Mouse (Mus musculus) embryonic facial prominence, embryonic 15.5 days (tissue): ENCODE data around the gene Ephx1. TPM values are rescaled to one million over a fixed set of nuclear protein-coding genes. Genes with fewer than 3 reads are reported as not detected.

Source experiments
- ATAC-seq: fragments of 200-750 bp; cut with Nextera tagmentation; 2 replicates; pipeline ENCODE4 v1.8.0; 2017; ENCODE audit warnings: low read depth, moderate TSS enrichment; ENCODE audit not compliant: insufficient number of reproducible peaks, low FRiP score, low TSS enrichment
- H3K27ac ChIP-seq: fragments of 300-500 bp; sonication (generic); replicated peaks from 2 replicates; pipeline ENCODE4 v1.5.1; 2015; ENCODE audit warnings: mild to moderate bottlenecking, inconsistent platforms
- H3K27me3 ChIP-seq: fragments of 300-500 bp; sonication (generic); 2 replicates; pipeline ENCODE4 v1.6.1; 2015; ENCODE audit warnings: inconsistent platforms
- H3K36me3 ChIP-seq: fragments of 300-500 bp; sonication (generic); 2 replicates; pipeline ENCODE4 v1.6.1; 2015; ENCODE audit warnings: mild to moderate bottlenecking, inconsistent platforms
- H3K4me1 ChIP-seq: fragments of 300-500 bp; sonication (generic); 2 replicates; pipeline ENCODE4 v1.6.1; 2015; ENCODE audit warnings: inconsistent platforms
- H3K4me2 ChIP-seq: fragments of 300-500 bp; sonication (generic); replicated peaks from 2 replicates; pipeline ENCODE4 v1.6.1; 2015; ENCODE audit warnings: mild to moderate bottlenecking, inconsistent platforms
- H3K4me3 ChIP-seq: fragments of 300-500 bp; sonication (generic); replicated peaks from 2 replicates; pipeline ENCODE4 v1.5.1; 2015; ENCODE audit warnings: mild to moderate bottlenecking, inconsistent platforms
- H3K9ac ChIP-seq: fragments of 300-500 bp; sonication (generic); 2 replicates; pipeline ENCODE4 v1.6.1; 2015; ENCODE audit warnings: inconsistent platforms
- H3K9me3 ChIP-seq: fragments of 300-500 bp; sonication (generic); replicated peaks from 2 replicates; pipeline ENCODE4 v1.6.1; 2016; ENCODE audit warnings: inconsistent platforms
- WGBS: fragments of 180-500 bp; shearing (Covaris S2); methylation state at CpG from one replicate; pipeline ENCODE4 v1.1.7; 2015; 5-methylcytosine and 5-hydroxymethylcytosine counted together
- polyA plus RNA-seq: library from polyadenylated mRNA; unstranded; fragments of >200 nt; fragmentation: Nextera tagmentation; extraction: Ambion mirVana; gene quantifications from 2 replicates; pipeline ENCODE4 v1.2.1, GENCODE M21; 2015

The Ephx1 gene
- polyA plus RNA-seq, 1 experiment from 2014 or later: 17.7 TPM

DNA sequence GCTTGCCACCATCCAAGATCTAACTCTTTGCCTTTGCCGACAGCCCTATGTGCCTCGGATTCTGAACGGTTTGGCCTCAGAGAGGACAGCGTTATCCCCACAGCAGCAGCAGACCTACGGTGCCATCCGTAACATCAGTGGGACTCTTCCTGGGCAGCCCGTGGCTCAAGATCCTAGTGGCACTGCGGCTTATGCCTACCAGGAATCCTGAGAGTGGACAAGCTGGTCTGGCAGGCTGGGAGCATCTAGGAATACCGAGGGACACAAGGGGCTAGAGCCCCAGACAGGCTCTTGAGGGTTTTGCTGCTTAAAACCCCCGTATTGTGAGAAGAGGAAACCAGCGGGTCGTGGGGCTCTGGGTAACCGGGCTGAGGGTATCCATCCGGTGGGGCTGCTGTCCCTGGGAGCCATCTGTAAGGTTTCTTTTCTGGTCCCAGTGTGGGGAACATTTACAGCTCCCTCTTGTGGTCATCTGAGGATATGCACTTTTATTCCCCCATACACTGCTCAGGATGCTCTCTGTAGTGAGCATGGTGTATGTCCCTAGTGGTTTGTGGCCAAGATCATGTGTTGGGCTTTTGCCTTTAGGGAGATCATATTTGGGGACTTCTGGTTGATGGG, 46.5 kb downstream of the Ephx1 start:
- WGBS: 54% methylated on average over 14 of the region's 14 CpGs
- Histone ChIP-seq H3K9ac (no peak overlapping the region), H3K27ac (no peak overlapping the region), H3K4me3 (no peak overlapping the region), H3K4me2 (no peak overlapping the region), H3K36me3 (peaks cover 34% of the 10 kb centered on the region), H3K4me1 (no peaks in the 10 kb centered on the region), H3K27me3 (no peaks in the 10 kb centered on the region), H3K9me3 (no peaks in the 10 kb centered on the region)
- ATAC-seq: 0 out of 2 replicates have a peak, but pooled peaks have one; percentile 48

GRCm38 (mm10) chr1:180972941-180973340, 47.8 kb downstream of the Ephx1 start:
- no peak for ATAC-seq
- no peak overlapping the region for H3K4me2 ChIP-seq
- no peaks in the 10 kb centered on the region for H3K4me1 ChIP-seq
- H3K27ac ChIP-seq: no peak overlapping the region
- peaks cover 42% of the 10 kb centered on the region for H3K36me3 ChIP-seq
- H3K27me3 ChIP-seq: no peaks in the 10 kb centered on the region
- H3K4me3 ChIP-seq: no peak overlapping the region
- no peak overlapping the region for H3K9ac ChIP-seq
- WGBS: 80% methylated on average over 10 of the region's 11 CpGs
- H3K9me3 ChIP-seq: no peaks in the 10 kb centered on the region

GRCm38 (mm10) chr1:180967261-180967660, 53.4 kb downstream of the Ephx1 start:
- H3K4me1 ChIP-seq: peaks cover 6% of the 10 kb centered on the region
- 77% methylated on average over 7 of the region's 7 CpGs for WGBS
- peaks cover 75% of the 10 kb centered on the region for H3K36me3 ChIP-seq
- no peak overlapping the region for H3K4me3 ChIP-seq
- H3K4me2 ChIP-seq: no peak overlapping the region
- H3K27ac ChIP-seq: no peak overlapping the region
- ATAC-seq: no peak
- H3K9me3 ChIP-seq: no peaks in the 10 kb centered on the region
- H3K9ac ChIP-seq: no peak overlapping the region
- H3K27me3 ChIP-seq: no peaks in the 10 kb centered on the region

- 32% methylated on average over 3 of the region's 3 CpGs for WGBS
- peak overlapping the region; percentile 39 for H3K27ac ChIP-seq
- no peaks in the 10 kb centered on the region for H3K27me3 ChIP-seq
- H3K36me3 ChIP-seq: peaks cover 76% of the 10 kb centered on the region
- H3K9me3 ChIP-seq: no peaks in the 10 kb centered on the region
- peaks cover 6% of the 10 kb centered on the region for H3K4me1 ChIP-seq
- no peak overlapping the region for H3K4me3 ChIP-seq
- H3K4me2 ChIP-seq: no peak overlapping the region
- no peak overlapping the region for H3K9ac ChIP-seq
- ATAC-seq: 0 out of 2 replicates have a peak, but pooled peaks have one; percentile 44
Observed at GRCm38 (mm10) chr1:180966542-180966941, 54.2 kb downstream of the Ephx1 start.

- Histone ChIP-seq H3K27me3 (no peaks in the 10 kb centered on the region), H3K9ac (no peak overlapping the region), H3K4me2 (no peak overlapping the region), H3K4me1 (peaks cover 6% of the 10 kb centered on the region), H3K4me3 (no peak overlapping the region), H3K36me3 (peaks cover 76% of the 10 kb centered on the region), H3K27ac (no peak overlapping the region), H3K9me3 (no peaks in the 10 kb centered on the region)
- no peak for ATAC-seq
- WGBS: 83% methylated on average over 3 of the region's 3 CpGs
Observed at GRCm38 (mm10) chr1:180965786-180966185, 54.9 kb downstream of the Ephx1 start.

DNA sequence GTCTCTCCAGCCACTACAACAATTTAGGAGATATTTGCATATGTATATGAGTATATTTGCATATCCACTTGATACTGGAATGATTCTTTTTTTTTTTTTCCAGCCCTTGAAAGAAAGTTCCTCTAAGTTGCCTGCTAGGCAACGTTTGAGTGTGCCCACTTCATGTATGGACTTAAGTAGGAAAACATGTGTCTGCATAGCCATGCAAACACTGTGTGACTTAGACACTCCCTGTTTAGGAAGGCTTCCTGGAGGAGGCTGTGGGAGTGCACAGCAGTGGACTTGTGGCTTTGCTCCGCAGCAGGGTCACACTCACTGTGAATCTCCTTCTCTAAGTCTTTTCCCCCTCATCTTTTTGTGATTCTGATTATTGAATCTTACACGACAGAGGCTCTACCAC, 61.9 kb downstream of the Ephx1 start:
- no peak for ATAC-seq
- H3K4me1 ChIP-seq: peaks cover 7% of the 10 kb centered on the region; the same call in 1 of the 2 replicates
- H3K4me3 ChIP-seq: no peak overlapping the region
- no peak overlapping the region for H3K9ac ChIP-seq
- no peaks in the 10 kb centered on the region for H3K9me3 ChIP-seq
- H3K27me3 ChIP-seq: no peaks in the 10 kb centered on the region
- 58% methylated on average over 3 of the region's 3 CpGs for WGBS
- no peak overlapping the region for H3K27ac ChIP-seq
- peaks cover 78% of the 10 kb centered on the region for H3K36me3 ChIP-seq
- H3K4me2 ChIP-seq: no peak overlapping the region

DNA sequence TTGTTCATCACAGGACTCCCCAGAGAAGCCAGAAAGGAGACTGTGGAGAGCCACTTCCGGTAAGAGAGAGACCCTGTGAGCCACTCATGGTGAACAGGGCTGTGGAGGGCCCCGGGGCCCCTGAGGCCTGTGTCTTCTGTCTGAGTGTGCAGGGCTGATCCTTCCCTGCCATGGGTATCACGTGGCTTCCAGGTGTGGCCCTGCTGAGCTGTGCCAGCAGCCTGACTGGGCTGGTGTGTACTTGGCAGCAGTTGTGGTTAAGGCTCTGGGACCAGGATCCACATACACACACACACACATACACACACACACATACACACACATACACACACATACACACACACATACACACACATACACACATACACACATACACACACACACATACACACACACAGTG, 62.7 kb downstream of the Ephx1 start:
- Histone ChIP-seq H3K4me1 (peaks cover 8% of the 10 kb centered on the region; the same call in 1 of the 2 replicates), H3K4me3 (no peak overlapping the region), H3K4me2 (no peak overlapping the region), H3K27me3 (no peaks in the 10 kb centered on the region), H3K36me3 (peaks cover 72% of the 10 kb centered on the region), H3K27ac (no peak overlapping the region), H3K9ac (no peak overlapping the region), H3K9me3 (no peaks in the 10 kb centered on the region)
- 82% methylated on average over 3 of the region's 3 CpGs for WGBS
- no peak for ATAC-seq

DNA sequence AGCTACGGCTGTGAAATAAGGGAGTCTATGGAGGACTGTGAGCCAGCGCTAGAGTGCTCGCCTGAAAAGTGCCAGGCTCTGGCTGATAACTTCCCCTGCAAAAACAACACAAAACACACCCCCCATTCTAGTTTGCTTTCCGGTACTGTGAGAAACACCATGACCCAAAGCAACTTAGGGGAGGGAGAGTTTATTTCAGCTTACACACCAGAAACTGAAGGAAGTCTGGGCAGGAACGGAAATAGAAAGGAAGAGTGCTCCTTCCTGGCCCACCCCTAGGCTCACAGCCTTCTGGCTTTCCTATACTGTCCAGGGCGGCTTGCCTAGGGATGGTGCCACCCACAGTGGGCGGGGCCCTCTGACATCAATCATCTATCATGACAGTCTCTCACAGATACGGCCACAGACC, 63.7 kb downstream of the Ephx1 start:
- Histone ChIP-seq H3K36me3 (peaks cover 71% of the 10 kb centered on the region), H3K9me3 (no peaks in the 10 kb centered on the region), H3K4me3 (no peak overlapping the region), H3K4me1 (peaks cover 8% of the 10 kb centered on the region; the same call in 1 of the 2 replicates), H3K9ac (no peak overlapping the region), H3K27me3 (no peaks in the 10 kb centered on the region), H3K27ac (no peak overlapping the region), H3K4me2 (no peak overlapping the region)
- WGBS: 82% methylated on average over 8 of the region's 8 CpGs
- ATAC-seq: no peak

DNA sequence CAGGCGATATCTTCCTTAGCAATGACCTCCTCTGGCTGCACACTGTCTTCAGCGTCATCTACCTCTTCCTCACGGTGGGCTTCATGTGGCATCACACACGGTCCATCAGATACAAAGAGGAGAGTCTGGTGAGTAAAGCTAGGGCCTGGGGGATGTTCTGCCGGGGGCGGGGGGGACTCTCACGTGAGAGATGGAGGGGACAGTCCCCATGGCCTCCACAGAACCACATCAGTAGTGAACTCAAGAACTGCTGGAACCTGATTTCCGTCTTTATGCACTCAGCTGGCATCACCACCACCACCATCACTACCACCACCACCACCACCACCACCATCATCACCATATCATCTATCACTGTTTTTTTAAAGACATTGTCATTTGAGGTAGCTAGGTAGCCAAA, 64.3 kb downstream of the Ephx1 start:
- Histone ChIP-seq H3K9ac (no peak overlapping the region), H3K27me3 (no peaks in the 10 kb centered on the region), H3K9me3 (no peaks in the 10 kb centered on the region), H3K4me1 (peaks cover 8% of the 10 kb centered on the region; the same call in 1 of the 2 replicates), H3K36me3 (peaks cover 67% of the 10 kb centered on the region), H3K4me3 (no peak overlapping the region), H3K27ac (no peak overlapping the region), H3K4me2 (no peak overlapping the region)
- WGBS: 90% methylated on average over 8 of the region's 8 CpGs
- no peak for ATAC-seq

- H3K4me1 ChIP-seq: peaks cover 8% of the 10 kb centered on the region; the same call in 1 of the 2 replicates
- ATAC-seq: no peak
- no peak overlapping the region for H3K9ac ChIP-seq
- 81% methylated on average over 5 of the region's 5 CpGs for WGBS
- no peak overlapping the region for H3K27ac ChIP-seq
- H3K36me3 ChIP-seq: peaks cover 67% of the 10 kb centered on the region
- no peak overlapping the region for H3K4me3 ChIP-seq
- no peaks in the 10 kb centered on the region for H3K27me3 ChIP-seq
- H3K9me3 ChIP-seq: no peaks in the 10 kb centered on the region
- no peak overlapping the region for H3K4me2 ChIP-seq
Observed at GRCm38 (mm10) chr1:180952808-180953207, 67.9 kb downstream of the Ephx1 start.

- peaks cover 8% of the 10 kb centered on the region; the same call in 1 of the 2 replicates for H3K4me1 ChIP-seq
- H3K27me3 ChIP-seq: no peaks in the 10 kb centered on the region
- no peak overlapping the region for H3K27ac ChIP-seq
- no peak overlapping the region for H3K9ac ChIP-seq
- peaks cover 62% of the 10 kb centered on the region for H3K36me3 ChIP-seq
- no peak overlapping the region for H3K4me3 ChIP-seq
- H3K4me2 ChIP-seq: no peak overlapping the region
- 83% methylated on average over 6 of the region's 6 CpGs for WGBS
- H3K9me3 ChIP-seq: no peaks in the 10 kb centered on the region
- no peak for ATAC-seq
Observed at GRCm38 (mm10) chr1:180952085-180952746, 68.5 kb downstream of the Ephx1 start.
